Mouse (Mus musculus) megakaryocyte, embryonic 14.5 days (primary cell): ENCODE results near the gene Wasf2. TPM values are rescaled to one million over a fixed set of nuclear protein-coding genes. Genes with fewer than 3 reads are reported as not detected.

ENCODE experiments used
- H3K27me3 ChIP-seq: replicated peaks from 2 replicates; pipeline ENCODE3; 2012; ENCODE audit warnings: inconsistent platforms
- H3K36me3 ChIP-seq: replicated peaks from 2 replicates; pipeline ENCODE3; 2012; ENCODE audit warnings: low read length, inconsistent platforms, mixed read lengths
- H3K4me1 ChIP-seq: 2 replicates; pipeline ENCODE4 v1.6.1; 2012; ENCODE audit warnings: inconsistent platforms
- H3K4me3 ChIP-seq: replicated peaks from 2 replicates; pipeline ENCODE3; 2012; ENCODE audit warnings: moderate library complexity, mild to moderate bottlenecking, inconsistent platforms
- H3K9me3 ChIP-seq: 2 replicates; pipeline ENCODE4 v1.6.1; 2012; ENCODE audit warnings: inconsistent platforms
- FLI1 ChIP-seq: IDR thresholded peaks from 2 replicates; pipeline ENCODE4 v1.6.1; 2012; ENCODE audit warnings: low read length, inconsistent platforms, mixed read lengths
- GATA1 ChIP-seq: IDR thresholded peaks from 3 replicates; pipeline ENCODE4 v1.6.1; 2012; ENCODE audit warnings: mixed read lengths, low read length, inconsistent platforms, borderline replicate concordance
- polyA plus RNA-seq: library from polyadenylated mRNA; stranded (reverse); fragments of >175 nt; gene quantifications from 2 replicates; pipeline ENCODE4 v1.2.3, GENCODE M21; 2012; ENCODE audit warnings: low replicate concordance; ENCODE audit not compliant: insufficient read depth

Wasf2 gene
- polyA plus RNA-seq, 1 experiment: 43.7 TPM

- Histone ChIP-seq H3K9me3 (no peaks in the 10 kb centered on the region), H3K4me1 (peaks cover 64% of the 10 kb centered on the region), H3K27me3 (no peaks in the 10 kb centered on the region), H3K36me3 (peaks cover 40% of the 10 kb centered on the region), H3K4me3 (no peak overlapping the region)
- no peak for TF ChIP-seq FLI1
- TF ChIP-seq GATA1: no peak
Observed at GRCm38 (mm10) chr4:133156831-133157230, 26.5 kb downstream of the Wasf2 start.

- peaks cover 58% of the 10 kb centered on the region for H3K4me1 ChIP-seq
- H3K36me3 ChIP-seq: peaks cover 50% of the 10 kb centered on the region
- H3K4me3 ChIP-seq: peak overlapping the region; percentile 69
- TF ChIP-seq FLI1: no peak
- no peak for TF ChIP-seq GATA1
- H3K27me3 ChIP-seq: no peaks in the 10 kb centered on the region
- H3K9me3 ChIP-seq: no peaks in the 10 kb centered on the region
Observed at GRCm38 (mm10) chr4:133159127-133159526, 28.8 kb downstream of the Wasf2 start.

- Histone ChIP-seq H3K4me3 (no peak overlapping the region), H3K27me3 (no peaks in the 10 kb centered on the region), H3K36me3 (peaks cover 54% of the 10 kb centered on the region), H3K9me3 (no peaks in the 10 kb centered on the region), H3K4me1 (peaks cover 58% of the 10 kb centered on the region)
- TF ChIP-seq FLI1 (no peak), GATA1 (no peak)
Observed at GRCm38 (mm10) chr4:133159646-133160045, 29.3 kb downstream of the Wasf2 start.

- TF ChIP-seq FLI1: no peak
- TF ChIP-seq GATA1: no peak
- no peaks in the 10 kb centered on the region for H3K27me3 ChIP-seq
- H3K36me3 ChIP-seq: peaks cover 60% of the 10 kb centered on the region
- no peak overlapping the region for H3K4me3 ChIP-seq
- no peaks in the 10 kb centered on the region for H3K9me3 ChIP-seq
- H3K4me1 ChIP-seq: peaks cover 63% of the 10 kb centered on the region
Observed at GRCm38 (mm10) chr4:133160211-133160610, 29.9 kb downstream of the Wasf2 start.

- Histone ChIP-seq H3K9me3 (no peaks in the 10 kb centered on the region), H3K36me3 (peaks cover 59% of the 10 kb centered on the region), H3K4me1 (peaks cover 62% of the 10 kb centered on the region), H3K4me3 (no peak overlapping the region), H3K27me3 (no peaks in the 10 kb centered on the region)
- TF ChIP-seq GATA1: no peak
- no peak for TF ChIP-seq FLI1
Observed at GRCm38 (mm10) chr4:133160821-133161220, 30.5 kb downstream of the Wasf2 start.

GRCm38 (mm10) chr4:133162196-133162595 is 31.9 kb downstream of the Wasf2 start:
- Histone ChIP-seq H3K4me1 (peaks cover 61% of the 10 kb centered on the region), H3K4me3 (no peak overlapping the region), H3K36me3 (peaks cover 60% of the 10 kb centered on the region), H3K27me3 (no peaks in the 10 kb centered on the region), H3K9me3 (no peaks in the 10 kb centered on the region)
- TF ChIP-seq FLI1 (no peak), GATA1 (no peak)

GRCm38 (mm10) chr4:133166773-133167172 is 36.5 kb downstream of the Wasf2 start:
- peaks cover 58% of the 10 kb centered on the region for H3K4me1 ChIP-seq
- no peak for TF ChIP-seq FLI1
- no peak for TF ChIP-seq GATA1
- H3K27me3 ChIP-seq: no peaks in the 10 kb centered on the region
- peaks cover 54% of the 10 kb centered on the region for H3K36me3 ChIP-seq
- no peaks in the 10 kb centered on the region for H3K9me3 ChIP-seq
- H3K4me3 ChIP-seq: no peak overlapping the region

- Histone ChIP-seq H3K4me1 (peaks cover 81% of the 10 kb centered on the region), H3K9me3 (no peaks in the 10 kb centered on the region), H3K36me3 (peaks cover 46% of the 10 kb centered on the region), H3K27me3 (no peaks in the 10 kb centered on the region), H3K4me3 (peak overlapping the region; percentile 78)
- TF ChIP-seq GATA1 (no peak), FLI1 (no peak)
Observed at GRCm38 (mm10) chr4:133169237-133170055, 39.1 kb downstream of the Wasf2 start.

- TF ChIP-seq FLI1 (no peak), GATA1 (no peak)
- H3K4me3 ChIP-seq: peak overlapping the region; percentile 78
- peaks cover 41% of the 10 kb centered on the region for H3K36me3 ChIP-seq
- peaks cover 83% of the 10 kb centered on the region for H3K4me1 ChIP-seq
- H3K9me3 ChIP-seq: no peaks in the 10 kb centered on the region
- no peaks in the 10 kb centered on the region for H3K27me3 ChIP-seq
Observed at GRCm38 (mm10) chr4:133170056-133170524, 39.8 kb downstream of the Wasf2 start.

GRCm38 (mm10) chr4:133170616-133171015 is 40.3 kb downstream of the Wasf2 start:
- Histone ChIP-seq H3K9me3 (no peaks in the 10 kb centered on the region), H3K4me3 (peak overlapping the region; percentile 78), H3K36me3 (peaks cover 42% of the 10 kb centered on the region), H3K27me3 (no peaks in the 10 kb centered on the region), H3K4me1 (peaks cover 86% of the 10 kb centered on the region)
- TF ChIP-seq FLI1 (no peak), GATA1 (no peak)

GRCm38 (mm10) chr4:133172451-133172850 is 42.1 kb downstream of the Wasf2 start:
- H3K36me3 ChIP-seq: peaks cover 47% of the 10 kb centered on the region
- H3K4me1 ChIP-seq: peaks cover 90% of the 10 kb centered on the region
- no peaks in the 10 kb centered on the region for H3K27me3 ChIP-seq
- H3K4me3 ChIP-seq: no peak overlapping the region
- no peak for TF ChIP-seq GATA1
- TF ChIP-seq FLI1: no peak
- H3K9me3 ChIP-seq: no peaks in the 10 kb centered on the region
